Mouse (Mus musculus) liver, embryonic 16.5 days (tissue): ENCODE data around the gene Zfp831. TPM values are rescaled to one million over a fixed set of nuclear protein-coding genes. Genes with fewer than 3 reads are reported as not detected.

Source experiments
- ATAC-seq: fragments of 200-750 bp; cut with Nextera tagmentation; 2 replicates; pipeline ENCODE4 v1.8.0; 2017; ENCODE audit warnings: low read depth, mild to moderate bottlenecking, moderate number of reproducible peaks, moderate library complexity
- H3K27ac ChIP-seq: fragments of 300-500 bp; sonication (generic); 2 replicates; pipeline ENCODE4 v1.5.1; 2014; ENCODE audit warnings: mild to moderate bottlenecking, low read length
- H3K27me3 ChIP-seq: fragments of 300-500 bp; sonication (generic); 2 replicates; pipeline ENCODE4 v1.6.1; 2014; ENCODE audit warnings: low read depth, low read length, mixed read lengths; ENCODE audit not compliant: control insufficient read depth, insufficient read depth
- H3K36me3 ChIP-seq: fragments of 300-500 bp; sonication (generic); 2 replicates; pipeline ENCODE4 v1.6.1; 2014; ENCODE audit warnings: mild to moderate bottlenecking; ENCODE audit not compliant: control insufficient read depth, insufficient read depth
- H3K4me1 ChIP-seq: fragments of 300-500 bp; sonication (generic); 2 replicates; pipeline ENCODE4 v1.6.1; 2014; ENCODE audit warnings: low read depth, low read length, mixed read lengths; ENCODE audit not compliant: control insufficient read depth
- H3K4me2 ChIP-seq: fragments of 300-500 bp; sonication (generic); 2 replicates; pipeline ENCODE4 v1.6.1; 2014; ENCODE audit warnings: low read depth, low read length, mixed read lengths
- H3K4me3 ChIP-seq: fragments of 300-500 bp; sonication (generic); 2 replicates; pipeline ENCODE4 v1.5.1; 2014; ENCODE audit warnings: low read depth, mild to moderate bottlenecking, low read length
- H3K9ac ChIP-seq: fragments of 300-500 bp; sonication (generic); 2 replicates; pipeline ENCODE4 v1.6.1; 2014; ENCODE audit warnings: low read depth, low read length
- H3K9me3 ChIP-seq: fragments of 300-500 bp; sonication (generic); replicated peaks from 2 replicates; pipeline ENCODE4 v1.6.1; 2016; ENCODE audit warnings: low read length; ENCODE audit not compliant: control insufficient read depth
- WGBS: fragments of 180-500 bp; shearing (Covaris S2); extraction: QIAGEN DNeasy Blood & Tissue Kit; methylation state at CpG from one replicate; pipeline ENCODE4 v1.1.7; 2014; ENCODE audit not compliant: insufficient replicate concordance; 5-methylcytosine and 5-hydroxymethylcytosine counted together
- polyA plus RNA-seq: library from polyadenylated mRNA; unstranded; fragments of >200 nt; fragmentation: Nextera tagmentation; extraction: Ambion mirVana; gene quantifications from 2 replicates; pipeline ENCODE4 v1.2.1, GENCODE M21; 2015

Gene Zfp831
- polyA plus RNA-seq, 1 experiment from 2014 or later = 0.06 TPM

GRCm38 (mm10) chr2:174735270-174735669 lies 91.9 kb downstream of the Zfp831 start:
- H3K4me1 ChIP-seq = no peaks in the 10 kb centered on the region; the same call in 1 of the 2 replicates
- H3K9me3 ChIP-seq = no peaks in the 10 kb centered on the region
- no peaks in the 10 kb centered on the region for H3K27me3 ChIP-seq
- H3K27ac ChIP-seq = no peak overlapping the region
- no peak overlapping the region for H3K4me3 ChIP-seq
- ATAC-seq = no peak
- WGBS = 80% methylated on average over 1 of the region's 1 CpGs
- H3K9ac ChIP-seq = no peak overlapping the region
- H3K36me3 ChIP-seq = no peaks in the 10 kb centered on the region
- no peak overlapping the region for H3K4me2 ChIP-seq

- Histone ChIP-seq H3K27ac (no peak overlapping the region), H3K9ac (no peak overlapping the region), H3K4me3 (no peak overlapping the region), H3K4me1 (no peaks in the 10 kb centered on the region), H3K9me3 (no peaks in the 10 kb centered on the region), H3K36me3 (no peaks in the 10 kb centered on the region), H3K27me3 (no peaks in the 10 kb centered on the region), H3K4me2 (no peak overlapping the region)
- WGBS = 52% methylated on average over 1 of the region's 1 CpGs
- ATAC-seq = no peak
Observed at GRCm38 (mm10) chr2:174747182-174747581, 103.8 kb downstream of the Zfp831 start.

- Histone ChIP-seq H3K4me2 (no peak overlapping the region), H3K36me3 (no peaks in the 10 kb centered on the region), H3K9ac (no peak overlapping the region), H3K27ac (no peak overlapping the region), H3K4me1 (no peaks in the 10 kb centered on the region), H3K9me3 (no peaks in the 10 kb centered on the region), H3K27me3 (no peaks in the 10 kb centered on the region), H3K4me3 (no peak overlapping the region)
- WGBS = 50% methylated on average over 8 of the region's 8 CpGs
- peak; percentile 55; the same call in 1 of the 2 replicates for ATAC-seq
Observed at GRCm38 (mm10) chr2:174748381-174748780, 105.0 kb downstream of the Zfp831 start.

- no peak overlapping the region for H3K27ac ChIP-seq
- WGBS = 58% methylated on average over 1 of the region's 1 CpGs
- no peaks in the 10 kb centered on the region for H3K9me3 ChIP-seq
- H3K4me1 ChIP-seq = no peaks in the 10 kb centered on the region
- ATAC-seq = no peak
- H3K27me3 ChIP-seq = no peaks in the 10 kb centered on the region
- no peaks in the 10 kb centered on the region for H3K36me3 ChIP-seq
- H3K4me3 ChIP-seq = no peak overlapping the region
- H3K9ac ChIP-seq = no peak overlapping the region
- no peak overlapping the region for H3K4me2 ChIP-seq
Observed at GRCm38 (mm10) chr2:174753197-174753596, 109.9 kb downstream of the Zfp831 start.

- ATAC-seq = no peak
- Histone ChIP-seq H3K9me3 (no peaks in the 10 kb centered on the region), H3K4me3 (no peak overlapping the region), H3K36me3 (no peaks in the 10 kb centered on the region), H3K27ac (no peak overlapping the region), H3K4me2 (no peak overlapping the region), H3K9ac (no peak overlapping the region), H3K27me3 (no peaks in the 10 kb centered on the region), H3K4me1 (no peaks in the 10 kb centered on the region)
- WGBS = 65% methylated on average over 1 of the region's 1 CpGs
Observed at GRCm38 (mm10) chr2:174754231-174754630, 110.9 kb downstream of the Zfp831 start.

- 35% methylated on average over 4 of the region's 4 CpGs for WGBS
Observed at GRCm38 (mm10) chr2:174759189-174759588, 115.9 kb downstream of the Zfp831 start.

More at GRCm38 (mm10) chr2:174759189-174759588, 115.9 kb downstream of the Zfp831 start:
- Histone ChIP-seq H3K27ac (no peak overlapping the region), H3K4me1 (no peaks in the 10 kb centered on the region), H3K4me2 (no peak overlapping the region), H3K27me3 (peaks cover 10% of the 10 kb centered on the region; the same call in 1 of the 2 replicates), H3K36me3 (no peaks in the 10 kb centered on the region), H3K4me3 (no peak overlapping the region), H3K9me3 (no peaks in the 10 kb centered on the region), H3K9ac (no peak overlapping the region)
- no peak for ATAC-seq

Other genes with a start within 250 kb of the Zfp831 start
- gene Nelfcd, start 227.7 kb upstream of the Zfp831 start, polyA plus RNA-seq = 68.7 and 69.4 TPM in 2 replicates
- gene Ctsz, start 204.5 kb upstream of the Zfp831 start, polyA plus RNA-seq = 125 and 128 TPM in 2 replicates
- gene Tubb1, start 192.8 kb upstream of the Zfp831 start, polyA plus RNA-seq = 22.0 and 23.5 TPM in 2 replicates
- gene Atp5e, start 179.4 kb upstream of the Zfp831 start, polyA plus RNA-seq = 366 and 385 TPM in 2 replicates
- gene Prelid3b, start 170.5 kb upstream of the Zfp831 start, polyA plus RNA-seq = 64.2 and 74.4 TPM in 2 replicates
- 0.26 and 0.39 TPM in 2 replicates for gene Edn3, start 117.1 kb downstream of the Zfp831 start, polyA plus RNA-seq